Mouse (Mus musculus): ENCODE data around the gene Bach1. TPM values are rescaled to one million over a fixed set of nuclear protein-coding genes. Genes with fewer than 3 reads are reported as not detected.

The Bach1 gene
- polyA plus RNA-seq, 1 experiment = 6.8 TPM

DNA sequence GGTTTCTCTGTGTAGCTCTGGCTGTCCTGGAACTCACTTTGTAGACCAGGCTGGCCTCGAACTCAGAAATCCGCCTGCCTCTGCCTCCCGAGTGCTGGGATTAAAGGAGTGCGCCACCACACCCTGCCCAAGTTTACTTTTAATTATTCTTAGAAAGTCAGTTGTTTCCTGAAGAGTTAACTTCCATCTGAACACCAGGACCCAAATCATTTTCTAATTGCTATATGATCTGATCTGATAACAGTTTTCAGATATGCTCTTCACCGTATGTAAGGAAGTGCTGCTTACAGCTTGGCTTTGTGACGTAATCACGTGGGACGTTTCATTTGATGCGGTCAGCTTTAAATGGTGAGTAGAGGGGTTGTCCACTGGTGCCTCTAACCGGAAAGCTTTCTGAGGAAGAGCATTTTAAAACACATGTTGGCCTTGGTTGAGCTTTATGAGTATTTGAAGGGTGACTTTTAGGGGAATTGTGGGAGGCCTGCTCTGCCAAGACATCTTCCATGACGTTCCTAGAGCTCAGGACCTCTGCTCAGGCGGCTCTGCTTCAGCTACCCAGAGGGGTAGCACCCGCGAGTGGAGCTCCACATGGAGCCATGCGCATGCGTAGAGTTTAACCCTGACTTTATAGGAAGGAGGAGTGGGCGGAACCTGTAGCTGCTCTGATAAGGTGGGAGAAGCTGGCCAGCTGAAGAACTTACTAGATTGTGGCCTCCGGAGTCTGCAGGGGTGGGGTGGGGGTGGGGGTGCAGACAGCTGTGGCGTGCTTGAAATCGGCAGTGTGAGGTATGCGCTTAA, 39.3 kb downstream of the Bach1 start:
- no peak for DNase-seq (ENCODE audit: low spot score)

DNA sequence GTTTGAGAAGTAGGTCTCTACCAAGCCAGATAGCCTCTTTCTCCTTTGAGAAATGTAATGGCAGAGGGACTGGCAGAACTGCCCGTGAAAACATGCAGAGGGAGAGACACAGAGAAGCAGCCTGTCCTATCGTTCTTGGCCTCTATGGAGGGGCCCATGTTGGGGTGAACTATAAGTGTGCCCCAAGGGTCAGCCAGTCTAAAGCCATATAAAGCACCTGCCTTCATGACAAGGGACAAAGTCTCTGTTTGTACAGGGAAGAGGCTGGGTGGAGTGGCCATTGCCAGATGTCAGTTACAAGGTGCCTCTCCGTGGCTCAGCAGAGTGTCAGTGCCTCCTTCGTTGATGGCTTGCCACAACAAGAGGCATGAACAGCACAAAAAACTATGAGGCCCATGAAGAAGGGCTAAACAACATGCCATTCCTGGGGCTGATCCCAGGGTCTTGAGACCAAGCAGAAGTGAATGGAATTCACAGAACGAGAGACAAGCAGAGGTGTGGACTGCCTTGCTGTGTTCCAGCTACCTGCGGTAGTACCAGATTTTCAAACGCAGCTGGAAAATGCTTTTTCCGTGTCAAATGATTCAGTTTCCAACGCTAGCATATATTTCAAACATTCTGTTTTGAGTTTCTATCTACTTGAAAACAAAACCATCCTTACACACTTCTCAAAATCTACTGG, 42.4 kb downstream of the Bach1 start:
- no peak for DNase-seq (ENCODE audit: low spot score)

DNA sequence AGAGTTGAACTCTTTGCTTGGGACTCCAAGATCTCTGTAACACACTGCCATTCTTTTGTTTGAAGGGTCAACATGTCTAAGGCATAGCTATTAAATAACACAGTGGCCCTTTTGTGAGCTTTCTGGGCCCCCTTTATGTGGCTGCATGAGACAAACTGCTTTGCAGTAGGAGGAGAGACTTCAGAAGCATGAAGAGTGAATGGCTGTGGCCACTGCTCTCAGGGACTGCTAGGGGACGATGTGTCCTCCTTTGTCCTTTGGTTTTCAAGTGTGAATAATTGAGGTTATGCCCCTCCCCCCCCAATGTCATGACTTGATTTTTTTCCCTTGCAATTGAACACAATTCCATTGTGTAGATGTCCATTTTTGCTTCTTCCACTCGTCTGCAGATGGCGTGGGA, 44.9 kb downstream of the Bach1 start:
- DNase-seq (ENCODE audit: low spot score) = no peak

DNA sequence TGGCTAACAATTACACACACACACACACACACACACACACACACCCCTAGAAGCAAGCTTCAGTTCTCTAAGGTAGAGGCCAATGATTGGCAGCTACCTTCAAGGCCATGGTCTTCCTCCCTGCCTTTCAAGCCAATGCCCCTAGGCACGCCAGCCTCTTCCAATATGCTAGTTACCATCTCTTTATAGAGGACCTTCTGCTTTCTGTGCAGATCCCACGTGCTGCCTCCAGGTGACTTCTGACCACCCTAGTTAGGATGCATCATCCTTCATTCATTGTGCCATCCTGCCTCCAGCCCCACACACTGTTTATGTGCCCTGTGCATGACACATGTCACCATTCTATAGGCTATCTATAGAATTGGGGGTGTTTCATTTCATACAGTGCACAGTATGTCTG, 45.6 kb downstream of the Bach1 start:
- no peak for DNase-seq (ENCODE audit: low spot score)

DNA sequence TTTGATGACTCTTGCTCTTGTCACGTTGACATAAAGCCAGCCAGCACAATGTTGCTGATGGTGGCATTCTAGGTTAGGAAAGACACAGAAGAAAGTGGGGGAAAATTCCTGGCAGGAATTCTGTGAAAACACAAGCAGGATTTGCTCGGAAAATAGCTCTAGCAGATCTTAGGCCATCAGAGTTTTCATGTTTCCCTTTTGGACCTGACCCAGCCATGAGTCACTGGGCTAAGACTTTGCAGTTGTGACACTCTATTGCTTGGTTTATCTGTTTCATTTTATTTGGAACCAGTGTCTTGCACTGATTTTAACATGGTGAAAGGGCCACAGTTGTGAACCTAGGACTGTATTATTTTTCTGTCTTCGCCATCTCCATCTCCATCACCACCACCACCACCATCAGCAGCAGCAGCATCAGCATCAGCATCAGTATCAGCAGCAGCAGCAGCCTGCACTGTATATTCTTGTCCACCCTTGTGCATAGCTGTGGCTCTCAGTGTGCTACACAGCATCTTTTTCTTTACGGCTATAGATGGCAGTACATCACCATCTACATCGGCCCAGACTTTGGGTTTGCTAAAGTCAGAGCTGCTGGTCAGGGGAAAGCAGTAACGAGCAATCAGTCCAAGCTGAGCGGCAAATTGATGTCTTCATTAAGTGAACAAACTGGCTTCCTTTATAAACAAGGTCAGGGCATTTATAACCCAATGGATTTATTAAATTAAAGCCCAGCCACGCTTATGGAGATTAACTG, 46.6 kb downstream of the Bach1 start:
- DNase-seq (ENCODE audit: low spot score) = no peak

DNA sequence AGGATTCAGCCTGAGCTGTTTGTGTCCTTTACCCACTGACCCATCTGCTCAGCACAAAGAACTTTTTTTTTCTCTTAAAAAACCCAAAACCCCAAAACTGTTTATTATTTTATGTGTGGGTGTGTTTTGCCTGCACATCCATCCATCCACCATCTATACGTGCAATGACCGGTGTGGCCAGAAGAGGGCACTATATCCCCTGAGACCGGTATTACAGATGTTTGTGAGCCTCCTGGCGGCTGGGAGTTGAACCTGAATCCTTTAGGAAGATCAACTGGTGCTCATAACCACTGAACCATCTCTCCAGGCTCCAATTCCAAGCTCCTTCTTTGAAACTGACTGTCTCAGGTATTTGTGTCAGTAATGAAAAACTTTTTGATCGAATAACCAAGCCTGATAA, 48.0 kb downstream of the Bach1 start:
- DNase-seq (ENCODE audit: low spot score) = peak; percentile 48

DNA sequence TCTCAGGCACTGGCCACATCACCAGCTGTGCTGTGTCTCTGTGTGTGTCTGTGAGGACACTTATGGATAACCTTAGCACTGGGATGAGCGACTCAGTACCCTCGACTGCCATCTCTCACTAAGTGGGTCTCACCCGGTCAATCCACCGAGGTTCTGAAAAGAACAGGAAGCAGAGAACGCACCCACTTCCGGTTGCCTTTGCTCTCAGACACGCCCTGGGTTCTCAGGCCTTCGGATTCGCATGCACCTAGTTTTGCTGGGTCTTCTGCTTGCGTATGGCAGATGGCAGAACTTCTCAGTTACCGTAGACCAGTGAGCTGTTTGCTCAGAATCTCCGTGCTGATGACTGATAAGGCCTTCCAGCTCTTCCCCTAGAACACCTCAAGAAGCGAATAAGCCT, 52.5 kb downstream of the Bach1 start:
- DNase-seq (ENCODE audit: low spot score) = no peak

DNA sequence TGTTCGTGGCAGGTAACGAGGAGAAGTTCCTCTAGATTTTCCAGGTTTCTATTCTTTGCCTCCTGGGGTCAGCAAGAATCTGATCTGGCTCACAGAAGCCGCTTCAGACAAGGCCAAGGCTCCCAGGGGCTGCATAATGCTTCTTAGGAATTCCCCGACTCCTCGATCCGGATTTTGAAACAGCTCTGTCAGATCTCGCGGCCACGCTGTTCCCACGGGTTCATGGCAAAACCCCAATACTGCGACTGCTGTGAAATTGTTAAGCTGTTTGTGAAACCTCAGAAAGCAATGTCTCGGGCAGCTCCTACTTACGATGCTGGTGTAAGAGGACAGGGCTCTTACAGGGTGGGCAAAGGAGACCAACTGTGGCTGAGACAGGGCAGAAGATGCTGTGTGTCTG, 53.7 kb downstream of the Bach1 start:
- no peak for DNase-seq (ENCODE audit: low spot score)

DNA sequence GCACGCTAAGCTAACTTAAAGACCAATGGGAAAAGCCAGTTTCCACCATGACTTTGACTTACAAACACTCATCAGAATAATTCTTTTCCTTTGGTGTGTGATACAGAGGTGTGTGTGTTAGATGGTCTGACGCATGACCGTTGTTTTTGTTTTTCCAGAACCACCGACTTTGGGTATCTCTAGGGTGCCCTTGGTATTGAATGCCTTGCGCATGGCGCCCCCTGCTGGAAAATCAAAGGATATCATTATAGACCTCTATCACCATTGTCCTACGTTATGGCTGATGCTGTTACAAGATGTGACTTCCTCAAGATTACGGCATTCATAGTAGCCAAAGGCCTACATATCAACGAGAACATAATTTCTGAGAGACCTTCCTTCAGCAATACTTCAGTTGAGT, 56.1 kb downstream of the Bach1 start:
- no peak for DNase-seq (ENCODE audit: low spot score)

DNA sequence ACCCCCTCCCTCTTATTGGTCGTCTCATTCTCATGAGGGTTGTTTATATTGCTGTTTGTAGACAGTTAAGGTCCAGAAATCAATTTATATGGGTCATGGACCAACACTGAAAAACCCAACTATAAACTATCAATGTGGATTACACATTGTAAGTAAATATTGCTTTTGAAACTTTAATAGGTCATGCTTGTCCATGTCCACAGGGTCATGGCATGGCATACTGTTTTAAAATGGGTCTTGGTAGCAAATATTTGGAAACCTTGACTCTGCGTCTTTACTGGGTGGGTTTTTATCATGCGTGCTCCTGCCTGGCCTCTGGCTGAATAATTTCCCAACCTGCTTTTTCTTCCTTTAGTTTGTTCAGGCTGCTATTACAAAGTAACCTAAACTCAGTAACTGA, 57.2 kb downstream of the Bach1 start:
- no peak for DNase-seq (ENCODE audit: low spot score)

DNA sequence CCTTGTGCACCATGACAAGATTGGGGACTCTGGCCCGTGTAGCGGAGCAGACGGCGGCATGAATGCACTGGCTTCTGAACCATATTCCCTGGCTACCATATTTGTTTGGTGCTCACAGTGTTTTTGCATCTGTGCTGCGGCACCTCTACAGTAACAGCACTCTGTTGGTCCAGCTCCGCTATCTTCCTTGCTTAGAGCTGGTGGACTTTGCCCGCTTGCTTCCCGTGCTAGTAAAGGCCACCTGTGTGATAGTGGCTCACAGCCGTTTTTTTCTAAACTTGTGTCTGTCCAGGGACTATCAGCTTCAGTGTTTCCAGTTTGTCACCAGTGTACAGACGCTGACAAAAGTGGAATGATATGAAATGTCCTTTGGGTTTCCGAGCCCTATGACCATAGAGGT, 59.3 kb downstream of the Bach1 start:
- DNase-seq (ENCODE audit: low spot score) = no peak

DNA sequence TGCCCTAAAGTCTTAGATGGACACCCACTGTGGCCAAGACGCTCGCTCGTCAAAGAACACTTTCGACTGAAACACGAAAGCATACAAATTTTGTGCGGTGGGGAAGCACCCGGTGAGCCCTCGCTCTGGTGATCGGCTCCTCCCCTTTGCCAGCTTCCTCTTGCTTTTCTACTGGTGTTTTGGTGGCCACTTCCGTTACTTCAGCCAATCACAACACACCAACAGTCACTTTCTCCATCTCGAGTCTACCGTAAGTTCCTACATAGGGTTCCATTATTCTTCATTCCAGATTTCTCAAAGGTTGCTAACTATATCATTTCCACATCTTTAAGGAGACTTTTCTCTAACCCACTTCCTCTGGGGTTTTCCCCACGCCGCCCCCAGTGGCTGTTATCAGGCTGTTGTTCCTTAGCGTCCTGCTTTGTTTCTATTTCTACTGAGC, 65.9 kb downstream of the Bach1 start:
- no peak for DNase-seq (ENCODE audit: low spot score)

DNA sequence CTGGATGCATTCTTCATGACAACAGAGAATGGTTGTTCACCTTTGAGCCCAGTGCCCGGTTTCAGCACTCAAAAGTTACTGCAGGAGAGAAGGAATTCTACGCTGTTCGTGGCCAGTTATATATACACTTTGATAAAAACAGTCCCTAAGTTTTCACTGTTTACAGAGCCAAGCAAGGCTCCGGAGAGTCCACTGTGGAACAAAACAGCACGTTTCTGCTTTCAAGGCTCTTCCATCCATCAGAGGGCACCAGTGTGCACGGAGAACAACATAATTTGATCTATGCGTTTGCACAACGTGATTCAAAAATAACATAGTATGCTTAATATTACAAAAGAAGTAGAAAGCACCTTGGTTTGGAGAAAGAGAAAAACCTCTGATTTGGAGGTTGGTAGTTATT, 67.2 kb downstream of the Bach1 start:
- DNase-seq (ENCODE audit: low spot score) = no peak

DNA sequence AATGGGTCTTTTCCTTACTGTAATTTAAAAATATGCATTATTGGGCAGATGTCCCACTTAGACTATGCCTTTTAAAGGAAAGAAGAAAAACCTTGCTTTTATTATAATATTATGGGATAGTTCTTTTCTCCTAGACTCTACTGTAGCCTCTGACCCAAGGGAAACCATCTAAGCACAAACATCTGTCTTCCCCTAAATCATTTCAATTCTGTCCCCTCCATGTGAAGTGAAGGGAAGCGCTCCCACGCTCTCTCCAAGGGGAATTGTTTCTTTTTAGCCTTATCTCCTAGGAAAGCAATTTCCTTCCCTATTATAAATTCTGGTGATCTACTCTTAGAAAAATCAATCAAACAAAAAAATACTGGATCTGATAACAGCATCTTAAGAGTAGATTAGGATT, 71.8 kb downstream of the Bach1 start:
- no peak for DNase-seq (ENCODE audit: low spot score)

DNA sequence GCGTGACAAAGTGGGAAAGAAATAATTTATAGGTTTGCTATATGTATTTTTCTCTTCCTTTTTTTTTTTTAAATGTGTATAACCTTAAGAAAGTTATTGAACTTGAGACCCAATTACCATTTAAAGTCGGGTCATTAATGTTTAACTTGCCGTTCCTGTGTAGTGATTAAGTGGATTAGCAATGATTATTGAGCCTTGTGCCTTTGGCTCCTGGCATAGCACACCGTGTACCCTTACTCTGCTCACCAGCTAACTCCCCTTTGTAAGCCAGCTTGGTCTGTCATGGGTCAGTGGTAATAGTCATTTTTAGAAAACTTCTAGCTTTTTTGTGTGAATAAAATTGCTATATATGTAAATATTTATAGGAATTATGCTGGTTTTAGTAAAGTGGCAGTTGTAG, 73.2 kb downstream of the Bach1 start:
- DNase-seq (ENCODE audit: low spot score) = no peak

DNA sequence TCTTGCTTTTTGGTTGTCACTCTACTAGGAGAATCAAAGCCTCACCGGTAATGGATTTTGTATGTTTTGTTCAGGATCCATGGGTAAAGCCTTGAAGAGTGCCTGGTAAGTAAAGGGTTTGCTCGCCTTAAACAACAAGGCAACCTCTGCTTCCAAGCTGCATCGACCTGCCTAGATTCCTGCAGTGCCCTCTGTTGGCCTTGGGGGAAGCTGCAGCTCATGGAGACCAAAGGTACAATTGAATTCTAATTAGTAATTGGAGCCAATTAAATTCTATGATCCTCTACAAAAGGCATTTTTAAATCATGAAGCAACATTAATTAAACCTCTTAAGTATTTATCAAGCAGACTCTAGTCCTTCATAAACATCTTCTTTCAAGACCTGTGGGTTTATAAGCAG, 75.7 kb downstream of the Bach1 start:
- no peak for DNase-seq (ENCODE audit: low spot score)

DNA sequence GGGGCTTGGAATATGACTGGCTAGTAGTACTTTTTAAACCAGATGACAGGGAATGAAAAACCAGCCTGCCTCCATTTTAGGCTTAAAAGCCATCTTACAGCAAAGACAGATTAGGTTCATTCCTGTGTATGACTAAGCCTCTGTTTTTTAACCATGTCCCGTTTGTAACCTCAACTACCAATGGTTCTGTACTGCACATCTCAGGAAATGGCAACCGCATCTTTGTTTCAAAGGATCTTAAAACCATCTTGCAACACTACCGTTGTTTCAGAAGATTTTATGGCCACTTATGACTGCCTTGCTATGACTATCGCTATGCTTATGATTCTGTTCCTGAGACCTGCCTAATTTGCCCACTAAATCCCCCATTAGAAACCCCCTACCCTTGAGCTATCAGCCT, 78.6 kb downstream of the Bach1 start:
- DNase-seq (ENCODE audit: low spot score) = no peak

DNA sequence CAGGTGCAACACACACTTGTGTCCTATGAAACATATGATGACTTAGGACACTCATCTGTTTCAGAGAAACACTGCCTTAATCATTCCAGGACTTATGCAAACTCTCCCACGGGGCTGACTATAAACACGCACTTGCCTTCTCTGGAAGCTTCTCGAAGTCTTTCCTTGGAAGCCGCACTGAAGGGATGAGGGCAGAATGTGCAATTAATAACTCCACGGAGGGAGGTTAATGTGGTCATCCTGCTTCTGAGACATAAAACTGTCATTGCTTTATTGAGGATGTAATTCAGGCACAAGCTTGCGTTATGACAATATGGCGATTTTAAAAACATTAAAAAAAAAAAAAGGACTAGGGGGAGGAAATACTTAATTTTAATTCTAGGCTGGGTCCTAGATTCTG, 82.9 kb downstream of the Bach1 start:
- no peak for DNase-seq (ENCODE audit: low spot score)

Other genes starting within 250 kb of the Bach1 start
- 39.5 and 47.9 TPM in 2 replicates for gene Usp16, start 244.2 kb upstream of the Bach1 start, polyA plus RNA-seq (2012; rRNA removed)
- gene Cct8, start 203.1 kb upstream of the Bach1 start, polyA plus RNA-seq (2012; rRNA removed) = 119 and 127 TPM in 2 replicates
- gene Map3k7cl, start 145.6 kb upstream of the Bach1 start, polyA plus RNA-seq (2012; rRNA removed) = 2.8 TPM in 2 replicates

Data from urinary bladder, adult 2 months (tissue).